Mouse (Mus musculus) myocyte (in vitro differentiated cells): ENCODE measurements at regions not wholly inside any gene's neighbourhood (a gene's known extent, or its start where the extent isn't known, plus 50 kb on each side); places are given as distances from the start of the nearest gene placed in this dataset.

Source experiments
- CEBPB ChIP-seq: IDR thresholded peaks from 2 replicates; pipeline ENCODE4 v1.6.1; 2011; ENCODE audit warnings: mild to moderate bottlenecking, moderate library complexity; ENCODE audit not compliant: poor library complexity, insufficient read depth, severe bottlenecking
- MAX ChIP-seq: IDR thresholded peaks from one replicate; pipeline ENCODE4 v1.6.1; 2011; ENCODE audit warnings: low read depth, mild to moderate bottlenecking, control low read depth
- MYOD1 ChIP-seq, 3 experiments: IDR thresholded peaks; one replicate each; pipeline ENCODE4 v1.6.1; 2011; ENCODE audit warnings: control low read depth in 2 of 3, low read depth in 2 of 3, mild to moderate bottlenecking in 2 of 3, moderate library complexity in 1 of 3; ENCODE audit not compliant: insufficient read length in 2 of 3, control insufficient read depth in 1 of 3
- MYOG ChIP-seq, 3 experiments: IDR thresholded peaks; one replicate each; pipeline ENCODE4 v1.6.1; 2011; ENCODE audit warnings: control low read depth in 2 of 3, low read depth in 2 of 3, mild to moderate bottlenecking in 2 of 3; ENCODE audit not compliant: insufficient read length in 2 of 3, control insufficient read depth in 1 of 3, insufficient read depth in 1 of 3
- POLR2A ChIP-seq: IDR thresholded peaks from one replicate; pipeline ENCODE4 v1.6.1; 2011; ENCODE audit warnings: low read depth, mild to moderate bottlenecking, control low read depth, moderate library complexity; ENCODE audit not compliant: insufficient read length
- POLR2AphosphoS2 ChIP-seq: IDR thresholded peaks from one replicate; pipeline ENCODE4 v1.6.1; 2011; ENCODE audit warnings: low read depth, control low read depth; ENCODE audit not compliant: insufficient read length
- REST ChIP-seq: IDR thresholded peaks from one replicate; pipeline ENCODE4 v1.6.1; 2011; ENCODE audit warnings: mild to moderate bottlenecking, control low read depth, moderate library complexity; ENCODE audit not compliant: insufficient read depth, insufficient read length
- TCF3 ChIP-seq: IDR thresholded peaks from one replicate; pipeline ENCODE4 v1.6.1; 2011; ENCODE audit warnings: low read depth, control low read depth; ENCODE audit not compliant: insufficient read length
- USF1 ChIP-seq: IDR thresholded peaks from one replicate; pipeline ENCODE4 v1.6.1; 2011; ENCODE audit warnings: low read depth, mild to moderate bottlenecking, control low read depth, moderate library complexity

GRCm38 (mm10) chr5:126910084-126910483 lies 331.5 kb upstream of the Tmem132c start:
- TF ChIP-seq POLR2A (no peak), MAX (no peak), MYOD1 (IDR thresholded peaks at IDR 0.05; ENCODE audit: control insufficient read depth in 1 of 3, insufficient read length in 2 of 3, low read depth in 2 of 3) (no peak), POLR2AphosphoS2 (no peak), TCF3 (no peak), REST (no peak), CEBPB (no peak), USF1 (no peak), MYOG (IDR thresholded peaks at IDR 0.05; ENCODE audit: control insufficient read depth in 1 of 3, insufficient read depth in 1 of 3, insufficient read length in 2 of 3, low read depth in 2 of 3) (no peak)
